Mouse (Mus musculus): ENCODE measurements at regions not wholly inside any gene's neighbourhood (a gene's known extent, or its start where the extent isn't known, plus 50 kb on each side); places are given as distances from the start of the nearest gene placed in this dataset.

GRCm38 (mm10) chr10:19424030-19424429, 67.7 kb downstream of the Olig3 start:
- no peak for TF ChIP-seq POLR2A (IDR thresholded peaks at IDR 0.05; ENCODE audit: borderline replicate concordance, extremely low read depth, low read depth, low read length)
- no peak for TF ChIP-seq CTCF (IDR thresholded peaks at IDR 0.05; ENCODE audit: insufficient read depth, low read length)

All from lung, adult 2 months (tissue).